Mouse (Mus musculus) layer of hippocampus, postnatal 25 days (tissue): ENCODE measurements around the gene Stx16. TPM values are rescaled to one million over a fixed set of nuclear protein-coding genes. Genes with fewer than 3 reads are reported as not detected.

ENCODE experiments used
- DNase-seq, 2 experiments: peaks; one replicate each; pipeline ENCODE4 v3.0.0; 2022; ENCODE audit warnings: mixed read lengths in 2 of 2, low spot score in 1 of 2; ENCODE audit errors: extremely low spot score in 1 of 2
- total RNA-seq, 2 experiments: library from RNA; stranded (reverse); gene quantifications; 2 replicates each; pipeline ENCODE4 v1.2.3; 2021

Stx16 gene
- total RNA-seq: 10 to 100 TPM; 54.0 to 62.2 TPM

GRCm38 (mm10) chr2:174075673-174076432, at the start of gene Stx16:
Stx16 (plus strand) TSS chr2:174076308.
- DNase-seq: peak; percentile 92 to 96

DNA sequence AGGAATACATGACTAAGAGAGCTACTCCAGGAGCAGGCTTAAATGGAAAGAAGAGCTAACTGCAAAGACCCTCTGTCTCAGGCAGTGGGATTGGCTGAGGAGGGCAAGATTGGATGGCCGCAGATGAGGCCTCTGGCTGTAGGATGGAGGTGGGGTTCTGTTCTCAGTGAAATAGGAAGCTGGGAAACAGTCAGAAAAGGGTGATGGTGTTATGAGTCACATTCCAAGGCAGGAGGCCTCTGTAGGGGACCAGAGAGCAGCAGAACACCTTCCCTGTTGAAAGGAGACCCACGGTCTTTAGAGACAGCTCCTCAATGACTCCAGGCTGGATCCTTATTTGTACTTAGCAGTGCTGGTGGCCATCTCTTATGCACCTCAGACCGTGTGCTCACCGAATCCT, 49.7 kb upstream of the Stx16 start:
- DNase-seq: no peak

GRCm38 (mm10) chr2:174033257-174033800, 42.8 kb upstream of the Stx16 start:
- no peak for DNase-seq

GRCm38 (mm10) chr2:174047656-174048055, 28.5 kb upstream of the Stx16 start:
- no peak for DNase-seq

GRCm38 (mm10) chr2:174049481-174050338, 26.4 kb upstream of the Stx16 start:
- no peak for DNase-seq

- no peak for DNase-seq
Observed at GRCm38 (mm10) chr2:174050339-174050685, 25.8 kb upstream of the Stx16 start.

DNA sequence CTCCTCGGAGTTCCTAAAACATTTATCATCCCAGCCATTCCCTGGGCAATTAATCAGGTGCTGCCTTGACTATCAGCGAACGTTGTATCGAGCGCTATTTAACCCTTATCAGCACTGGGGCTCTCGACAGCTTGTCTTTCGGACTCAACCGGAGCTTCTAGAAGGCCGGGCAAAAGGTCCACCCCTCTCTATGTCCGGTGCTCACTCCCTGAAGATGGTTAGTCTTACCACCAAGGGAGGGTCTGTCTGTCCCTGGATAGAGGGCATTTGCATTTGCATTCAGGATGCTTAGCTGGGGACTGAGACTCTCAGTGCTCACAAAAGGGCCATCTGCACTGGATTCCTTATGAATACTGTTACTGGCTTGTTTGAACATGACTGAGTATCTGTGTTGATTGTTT, 25.0 kb upstream of the Stx16 start:
- DNase-seq: no peak

DNA sequence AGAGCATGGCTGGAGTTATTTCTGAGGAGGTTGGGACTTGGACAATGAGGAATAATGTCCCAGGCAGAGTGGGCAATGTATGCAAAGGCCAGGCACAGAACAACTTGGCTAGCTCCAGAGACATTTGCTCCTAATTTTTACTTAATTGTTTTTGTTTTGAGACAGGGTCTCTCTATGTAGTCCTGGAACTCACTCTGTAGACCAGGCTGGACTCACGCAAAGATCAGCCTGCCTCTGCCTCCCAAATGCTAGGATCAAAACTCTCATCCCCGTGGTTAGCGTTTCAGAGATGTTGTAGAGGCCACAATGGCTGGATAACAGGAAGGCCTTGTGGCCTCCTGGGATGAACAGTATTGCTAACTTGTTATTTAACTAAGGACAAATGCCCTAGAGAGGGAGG, 21.6 kb upstream of the Stx16 start:
- DNase-seq: no peak

GRCm38 (mm10) chr2:174057730-174058129, 18.4 kb upstream of the Stx16 start:
- no peak for DNase-seq

DNA sequence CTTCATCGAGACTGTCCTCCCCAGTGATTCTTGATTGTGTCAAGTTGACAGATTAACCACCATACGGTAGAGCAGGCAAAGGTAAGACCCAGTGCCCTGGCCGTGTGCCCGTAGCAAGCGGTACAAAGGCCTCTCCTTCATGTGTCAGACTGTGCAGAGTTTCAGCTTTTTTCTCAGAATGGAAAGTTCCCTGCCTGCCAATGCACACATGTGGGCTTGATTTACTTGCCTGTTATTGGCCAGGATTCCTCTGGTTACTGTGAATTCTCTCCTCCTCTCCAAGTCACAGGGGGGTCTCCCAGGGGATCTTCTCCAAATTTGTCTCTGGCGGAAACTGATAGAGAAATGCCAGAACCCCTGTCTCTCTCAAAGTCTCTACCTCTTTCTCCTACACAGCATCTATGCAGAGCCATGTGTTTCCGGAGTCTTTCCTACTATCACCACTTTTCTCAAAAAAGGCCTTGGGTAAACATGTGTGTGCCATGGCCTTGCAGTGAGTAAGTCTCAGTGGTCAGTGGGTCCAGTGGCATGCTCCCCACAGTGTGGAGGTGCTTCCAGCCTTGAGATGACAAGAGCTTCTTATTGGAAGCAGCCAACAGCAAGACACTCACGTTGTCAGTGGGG, 17.7 kb upstream of the Stx16 start:
- no peak for DNase-seq

GRCm38 (mm10) chr2:174059591-174060385, 16.3 kb upstream of the Stx16 start:
- no peak for DNase-seq

DNA sequence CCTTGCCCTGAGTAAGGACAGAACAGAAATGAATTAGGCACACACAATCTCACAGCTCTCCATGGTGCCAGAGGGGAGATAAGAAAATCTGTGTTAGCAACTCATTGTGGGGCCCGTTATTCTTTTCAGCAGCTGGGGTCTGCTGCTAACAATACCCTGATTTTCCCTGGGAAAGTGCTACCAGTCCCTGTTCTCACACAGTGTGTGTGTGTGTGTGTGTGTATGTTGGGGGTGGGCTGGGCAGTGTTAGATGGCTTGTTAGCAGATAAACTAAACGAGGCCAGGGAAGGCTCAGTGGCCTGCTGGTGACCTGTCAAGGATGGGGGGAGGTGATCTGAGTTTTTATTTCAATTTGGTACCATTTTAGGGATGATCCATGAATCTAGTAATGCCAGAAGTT, 14.9 kb upstream of the Stx16 start:
- DNase-seq: no peak

GRCm38 (mm10) chr2:174063074-174063473, 13.0 kb upstream of the Stx16 start:
- no peak for DNase-seq

DNA sequence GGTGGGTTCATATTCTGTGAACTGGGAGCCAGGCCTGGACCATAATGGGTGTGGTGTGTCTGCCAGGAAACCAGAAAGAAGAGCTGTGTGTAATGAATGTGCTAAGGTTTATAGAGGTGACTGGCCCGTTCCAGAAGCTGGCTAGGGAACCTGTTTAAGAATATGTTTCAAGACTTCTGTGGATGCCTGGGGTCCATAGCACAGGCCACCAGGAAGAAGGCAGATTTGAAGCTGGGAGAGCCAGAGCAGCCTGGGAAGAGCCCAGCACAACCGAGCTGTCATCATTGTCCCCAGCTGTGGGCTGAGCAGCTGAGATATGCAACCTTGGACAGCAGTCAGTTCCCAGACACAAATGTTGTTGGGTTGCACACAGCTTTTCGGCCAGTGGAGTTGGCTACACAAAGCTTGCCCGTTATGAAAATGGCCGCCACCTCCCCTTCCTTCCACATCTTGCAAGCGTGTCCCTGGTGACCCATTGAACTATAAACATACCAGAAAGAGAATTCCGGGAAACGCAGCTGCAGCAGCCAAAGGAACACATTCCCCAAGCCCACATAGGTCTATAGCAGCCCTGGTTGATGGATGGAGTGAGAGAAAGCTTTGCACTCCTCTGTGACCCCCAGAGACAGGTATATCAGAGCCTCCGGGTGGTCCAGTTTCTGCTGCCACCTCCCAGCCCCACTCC, 12.4 kb upstream of the Stx16 start:
- no peak for DNase-seq

DNA sequence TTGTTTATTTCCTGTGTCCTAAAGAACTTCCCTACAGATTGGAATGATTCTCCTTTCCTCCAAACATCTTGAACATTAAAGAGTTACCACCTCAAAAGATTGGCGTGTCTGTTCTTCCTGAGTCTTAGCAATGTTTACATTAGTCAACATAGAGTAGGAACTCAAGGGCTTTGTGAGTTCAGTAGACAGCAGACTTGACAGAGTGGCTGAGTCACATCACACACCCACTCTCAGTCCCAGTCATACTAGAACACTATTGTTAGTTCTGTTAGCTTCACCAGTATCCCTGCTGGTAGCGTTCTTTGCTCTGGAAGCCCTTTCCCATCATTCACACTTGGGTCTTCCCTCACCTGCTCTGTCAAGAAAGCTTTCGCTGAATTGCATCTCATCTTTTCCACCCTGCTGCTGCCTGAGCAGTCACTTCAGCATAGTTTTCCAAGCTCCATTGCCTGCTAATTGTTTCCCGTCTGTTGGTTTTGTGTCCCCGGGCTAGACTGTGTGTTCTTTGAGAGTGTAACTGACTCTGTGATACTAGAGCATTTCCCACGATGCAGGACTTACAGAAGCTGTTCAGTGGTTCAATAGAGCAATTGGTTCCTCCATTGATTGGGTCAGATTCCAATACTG, 8.2 kb upstream of the Stx16 start:
- no peak for DNase-seq

GRCm38 (mm10) chr2:174069532-174070049, 6.5 kb upstream of the Stx16 start:
- no peak for DNase-seq

GRCm38 (mm10) chr2:174071406-174071805, 4.7 kb upstream of the Stx16 start:
- DNase-seq: no peak

GRCm38 (mm10) chr2:174073156-174073790, 2.8 kb upstream of the Stx16 start:
- DNase-seq: no peak

DNA sequence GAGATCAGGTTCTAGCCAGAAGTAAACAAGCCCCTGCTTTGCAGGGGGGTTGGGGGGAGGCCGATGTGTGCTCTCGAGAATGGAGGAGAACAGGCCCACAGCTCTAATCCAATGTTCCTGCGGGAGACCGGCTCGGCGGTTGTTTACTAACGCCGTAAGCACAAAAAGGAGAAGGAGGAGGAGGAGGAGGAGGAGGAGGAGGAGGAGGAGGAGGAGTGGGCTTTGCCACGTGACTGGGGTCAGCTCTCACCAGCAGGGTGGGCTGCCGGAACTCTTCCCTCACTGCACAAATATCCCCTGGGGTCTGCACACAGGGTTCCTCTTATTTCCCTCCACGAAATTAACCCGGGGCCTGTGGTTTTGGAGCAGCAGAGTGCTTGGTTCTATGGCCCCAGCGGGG, 1.5 kb upstream of the Stx16 start:
- no peak for DNase-seq
